Mouse (Mus musculus) heart, embryonic 16.5 days (tissue): ENCODE measurements around the gene Plxnd1. TPM values are rescaled to one million over a fixed set of nuclear protein-coding genes. Genes with fewer than 3 reads are reported as not detected.

Experiments
- ATAC-seq: fragments of 200-750 bp; cut with Nextera tagmentation; replicated peaks from 2 replicates; pipeline ENCODE4 v1.8.0; 2017; ENCODE audit warnings: moderate number of reproducible peaks; ENCODE audit not compliant: insufficient read depth, low FRiP score; ENCODE audit errors: extremely low read depth
- H3K27ac ChIP-seq: fragments of 300-500 bp; sonication (generic); 2 replicates; pipeline ENCODE4 v1.5.1; 2014; ENCODE audit warnings: mild to moderate bottlenecking, low read length, control low read depth, moderate library complexity
- H3K27me3 ChIP-seq: fragments of 300-500 bp; sonication (generic); 2 replicates; pipeline ENCODE4 v1.6.1; 2014; ENCODE audit warnings: low read length, mixed read lengths; ENCODE audit not compliant: control insufficient read depth, insufficient read depth
- H3K36me3 ChIP-seq: fragments of 300-500 bp; sonication (generic); 2 replicates; pipeline ENCODE4 v1.6.1; 2014; ENCODE audit not compliant: control insufficient read depth, insufficient read depth
- H3K4me1 ChIP-seq: fragments of 300-500 bp; sonication (generic); 2 replicates; pipeline ENCODE4 v1.6.1; 2014; ENCODE audit warnings: low read length, mixed read lengths; ENCODE audit not compliant: control insufficient read depth, insufficient read depth
- H3K4me2 ChIP-seq: fragments of 300-500 bp; sonication (generic); 2 replicates; pipeline ENCODE4 v1.6.1; 2014; ENCODE audit warnings: low read depth, mild to moderate bottlenecking, control low read depth, low read length
- H3K4me3 ChIP-seq: fragments of 300-500 bp; sonication (generic); 2 replicates; pipeline ENCODE4 v1.5.1; 2014; ENCODE audit warnings: mild to moderate bottlenecking, control low read depth, low read length
- H3K9ac ChIP-seq: fragments of 300-500 bp; sonication (generic); 2 replicates; pipeline ENCODE4 v1.6.1; 2014; ENCODE audit warnings: low read length, control low read depth
- H3K9me3 ChIP-seq: fragments of 300-500 bp; sonication (generic); replicated peaks from 2 replicates; pipeline ENCODE4 v1.6.1; 2016; ENCODE audit warnings: low read length; ENCODE audit not compliant: control insufficient read depth
- WGBS: fragments of 180-500 bp; shearing (Covaris S2); extraction: QIAGEN DNeasy Blood & Tissue Kit; methylation state at CpG from one replicate; pipeline ENCODE4 v1.1.7; 2014; 5-methylcytosine and 5-hydroxymethylcytosine counted together
- polyA plus RNA-seq: library from polyadenylated mRNA; unstranded; fragments of >200 nt; fragmentation: Nextera tagmentation; extraction: Ambion mirVana; gene quantifications from 2 replicates; pipeline ENCODE4 v1.2.1, GENCODE M21; 2015

The Plxnd1 gene
- polyA plus RNA-seq, 1 experiment from 2014 or later: 46.0 TPM

DNA sequence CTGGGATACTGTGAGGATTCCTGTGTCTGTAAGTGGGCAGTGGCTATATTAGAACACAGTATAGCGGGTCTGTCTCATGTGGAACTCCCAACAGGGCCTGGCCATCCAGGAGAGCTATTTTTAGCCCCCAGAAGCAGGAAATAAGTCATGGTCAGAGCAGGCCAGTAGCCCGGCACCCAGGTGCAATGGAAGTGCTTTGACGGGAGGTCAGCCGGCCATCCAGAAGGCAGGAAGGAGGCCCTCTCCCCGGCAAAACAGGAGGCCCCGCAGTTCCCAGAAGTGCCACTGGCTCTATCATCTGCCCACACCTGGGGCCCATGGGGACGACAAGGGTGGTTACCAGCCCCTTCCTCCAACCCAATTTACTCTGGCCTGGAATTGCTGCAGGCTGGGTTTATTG lies 9.3 kb upstream of the Plxnd1 start:
- peak overlapping the region; percentile 42 for H3K4me2 ChIP-seq
- no peak overlapping the region for H3K4me3 ChIP-seq
- peak overlapping the region; percentile 89 for H3K27ac ChIP-seq
- H3K9ac ChIP-seq: peak overlapping the region; percentile 56
- no peaks in the 10 kb centered on the region for H3K9me3 ChIP-seq
- ATAC-seq: no peak; the same call in 1 of the 2 replicates
- no peaks in the 10 kb centered on the region for H3K36me3 ChIP-seq
- WGBS: 20% methylated on average over 7 of the region's 7 CpGs
- peaks cover 2% of the 10 kb centered on the region; the same call in 1 of the 2 replicates for H3K27me3 ChIP-seq
- peaks cover 20% of the 10 kb centered on the region for H3K4me1 ChIP-seq

DNA sequence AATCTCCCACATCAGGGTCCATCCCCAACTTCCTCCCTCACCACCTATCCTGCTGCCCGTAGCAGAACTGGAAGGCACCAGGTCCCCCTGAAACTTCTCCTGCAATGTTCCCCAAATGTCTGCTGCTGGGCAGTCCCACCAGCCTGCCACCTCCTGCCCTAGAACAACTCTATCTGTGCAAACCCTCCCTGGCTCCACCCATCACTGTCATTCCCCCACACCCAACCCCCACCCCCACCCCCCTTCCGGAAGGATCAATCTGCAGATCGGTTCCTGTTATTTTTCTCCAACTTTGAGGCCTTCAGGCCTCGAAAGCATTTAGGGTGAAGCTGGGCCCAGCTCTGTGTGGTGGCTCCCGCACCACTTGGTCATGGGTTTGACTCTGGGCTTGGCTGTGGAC lies 8.7 kb upstream of the Plxnd1 start:
- Histone ChIP-seq H3K36me3 (no peaks in the 10 kb centered on the region), H3K9ac (peak overlapping the region; percentile 56), H3K9me3 (no peaks in the 10 kb centered on the region), H3K27me3 (peaks cover 2% of the 10 kb centered on the region; the same call in 1 of the 2 replicates), H3K27ac (peak overlapping the region; percentile 89), H3K4me2 (peak overlapping the region; percentile 42), H3K4me1 (peaks cover 22% of the 10 kb centered on the region), H3K4me3 (no peak overlapping the region)
- WGBS: 50% methylated on average over 5 of the region's 5 CpGs
- no peak for ATAC-seq

DNA sequence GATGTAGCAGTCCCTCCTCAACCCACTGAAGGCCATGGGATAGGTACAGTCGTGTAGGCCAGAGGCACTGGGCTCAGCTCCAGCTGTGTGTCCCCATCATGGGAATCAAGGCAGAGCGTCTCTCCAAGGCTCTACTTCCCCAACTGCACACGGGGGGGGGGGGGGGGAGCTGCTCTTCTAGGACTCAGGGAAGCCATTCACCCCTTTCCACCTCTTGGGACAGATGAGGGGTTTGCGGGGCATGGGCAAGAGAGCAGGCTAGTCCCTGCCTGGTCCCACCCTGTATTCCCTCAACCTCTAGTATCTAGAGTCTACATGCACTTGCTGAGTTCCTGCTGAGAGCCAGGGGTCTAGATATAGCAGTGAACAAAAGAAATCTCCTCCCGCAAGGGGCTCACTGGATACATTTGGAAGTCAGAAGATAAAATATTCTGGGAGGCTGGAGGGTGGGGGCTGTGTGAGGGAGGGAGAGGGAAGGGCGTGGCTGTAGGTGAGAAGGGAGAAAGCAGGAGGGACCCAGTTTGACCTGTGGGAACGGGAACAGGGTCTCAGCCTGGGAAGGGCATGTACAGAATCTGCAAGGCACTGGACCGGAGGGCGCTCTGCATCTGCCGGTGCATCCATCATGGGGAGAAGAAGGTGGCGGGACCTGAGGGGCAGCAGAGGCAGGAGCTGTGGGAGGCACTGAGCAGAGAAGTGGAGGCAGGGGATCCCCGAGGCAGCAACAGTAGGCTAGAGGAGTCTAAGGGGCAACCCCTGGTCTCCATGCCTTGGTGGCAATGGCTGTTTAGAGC lies 7.7 kb upstream of the Plxnd1 start:
- Histone ChIP-seq H3K27me3 (no peaks in the 10 kb centered on the region), H3K4me1 (peaks cover 20% of the 10 kb centered on the region), H3K36me3 (no peaks in the 10 kb centered on the region), H3K4me3 (no peak overlapping the region), H3K27ac (0 out of 2 replicates have a peak overlapping the region, but pooled peaks have one; percentile 49), H3K9me3 (no peaks in the 10 kb centered on the region), H3K4me2 (no peak overlapping the region), H3K9ac (no peak overlapping the region)
- no peak for ATAC-seq
- 67% methylated on average over 12 of the region's 12 CpGs for WGBS

DNA sequence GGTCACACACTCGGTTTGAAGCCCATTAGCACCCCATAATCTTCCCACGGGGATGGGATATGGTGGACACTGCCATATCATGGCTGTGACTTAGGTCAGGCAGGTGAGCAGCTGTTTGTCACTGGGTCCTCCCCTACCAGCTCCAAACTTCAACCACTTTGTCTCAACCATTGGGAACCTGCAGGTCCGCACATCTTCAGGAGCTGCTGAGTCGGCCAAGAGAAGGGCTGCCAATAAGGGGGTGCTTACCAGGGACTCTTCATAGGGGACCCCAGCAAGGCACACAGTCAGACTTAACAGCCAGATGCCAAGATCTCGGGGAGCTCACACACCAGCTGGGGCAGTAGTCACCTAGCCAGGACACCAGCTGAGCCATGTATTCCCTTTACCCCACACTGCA lies 6.0 kb upstream of the Plxnd1 start:
- ATAC-seq: no peak
- peaks cover 23% of the 10 kb centered on the region for H3K4me1 ChIP-seq
- no peaks in the 10 kb centered on the region for H3K36me3 ChIP-seq
- no peak overlapping the region for H3K9ac ChIP-seq
- no peak overlapping the region for H3K4me2 ChIP-seq
- no peaks in the 10 kb centered on the region for H3K9me3 ChIP-seq
- H3K27me3 ChIP-seq: no peaks in the 10 kb centered on the region
- WGBS: 84% methylated on average over 5 of the region's 5 CpGs
- H3K27ac ChIP-seq: no peak overlapping the region
- H3K4me3 ChIP-seq: no peak overlapping the region

DNA sequence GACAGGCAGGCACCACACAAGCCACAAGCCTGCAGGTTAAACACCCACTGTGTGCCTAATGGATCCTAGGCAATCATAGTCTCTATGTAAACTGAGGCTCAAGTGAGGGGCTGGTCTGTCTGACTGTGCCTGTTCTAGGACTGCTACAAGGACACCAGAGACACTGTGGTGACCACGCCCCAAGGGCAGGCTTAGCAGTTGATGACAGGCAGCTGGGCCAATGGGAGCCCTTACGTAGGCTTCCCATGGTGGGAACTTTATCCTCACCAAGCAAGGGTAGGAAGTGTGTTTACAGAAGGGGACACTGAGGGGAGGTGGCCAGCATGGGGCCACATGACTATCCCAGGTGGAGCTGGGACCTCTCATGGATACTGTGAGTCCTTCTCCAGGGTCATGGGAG lies 4.4 kb upstream of the Plxnd1 start:
- H3K27ac ChIP-seq: peak overlapping the region; percentile 90
- no peak for ATAC-seq
- H3K36me3 ChIP-seq: no peaks in the 10 kb centered on the region
- H3K9me3 ChIP-seq: peaks cover 9% of the 10 kb centered on the region
- WGBS: 93% methylated on average over 2 of the region's 2 CpGs
- peak overlapping the region; percentile 13; the same call in 1 of the 2 replicates for H3K4me2 ChIP-seq
- no peak overlapping the region for H3K4me3 ChIP-seq
- no peaks in the 10 kb centered on the region for H3K27me3 ChIP-seq
- peaks cover 16% of the 10 kb centered on the region for H3K4me1 ChIP-seq
- H3K9ac ChIP-seq: no peak overlapping the region; the same call in 1 of the 2 replicates

DNA sequence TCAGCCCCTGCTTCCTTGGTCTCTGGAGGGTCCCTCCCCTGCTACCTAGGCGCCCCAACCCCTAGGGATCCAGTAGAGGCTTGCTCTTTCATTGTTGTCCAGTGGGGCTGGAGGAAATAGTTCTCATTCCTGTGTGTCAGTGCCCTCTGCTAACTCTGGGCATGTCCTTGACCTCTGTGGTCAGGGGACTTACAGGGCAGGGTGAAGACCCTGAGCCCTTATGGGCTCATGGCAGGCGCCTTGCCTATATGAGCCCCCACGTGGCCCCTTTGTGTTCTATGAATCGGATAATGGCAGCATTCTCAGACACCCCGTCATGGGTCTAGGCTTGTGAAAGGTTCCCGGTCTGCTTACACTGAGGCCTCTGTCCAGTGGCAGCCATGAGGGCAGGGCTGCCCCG lies 4.0 kb upstream of the Plxnd1 start:
- peak overlapping the region; percentile 13; the same call in 1 of the 2 replicates for H3K4me2 ChIP-seq
- no peak overlapping the region for H3K4me3 ChIP-seq
- no peaks in the 10 kb centered on the region for H3K36me3 ChIP-seq
- H3K27me3 ChIP-seq: no peaks in the 10 kb centered on the region; the same call in 1 of the 2 replicates
- no peak for ATAC-seq
- H3K4me1 ChIP-seq: peaks cover 12% of the 10 kb centered on the region
- peak overlapping the region; percentile 90 for H3K27ac ChIP-seq
- 81% methylated on average over 7 of the region's 7 CpGs for WGBS
- no peak overlapping the region; the same call in 1 of the 2 replicates for H3K9ac ChIP-seq
- H3K9me3 ChIP-seq: peaks cover 9% of the 10 kb centered on the region

DNA sequence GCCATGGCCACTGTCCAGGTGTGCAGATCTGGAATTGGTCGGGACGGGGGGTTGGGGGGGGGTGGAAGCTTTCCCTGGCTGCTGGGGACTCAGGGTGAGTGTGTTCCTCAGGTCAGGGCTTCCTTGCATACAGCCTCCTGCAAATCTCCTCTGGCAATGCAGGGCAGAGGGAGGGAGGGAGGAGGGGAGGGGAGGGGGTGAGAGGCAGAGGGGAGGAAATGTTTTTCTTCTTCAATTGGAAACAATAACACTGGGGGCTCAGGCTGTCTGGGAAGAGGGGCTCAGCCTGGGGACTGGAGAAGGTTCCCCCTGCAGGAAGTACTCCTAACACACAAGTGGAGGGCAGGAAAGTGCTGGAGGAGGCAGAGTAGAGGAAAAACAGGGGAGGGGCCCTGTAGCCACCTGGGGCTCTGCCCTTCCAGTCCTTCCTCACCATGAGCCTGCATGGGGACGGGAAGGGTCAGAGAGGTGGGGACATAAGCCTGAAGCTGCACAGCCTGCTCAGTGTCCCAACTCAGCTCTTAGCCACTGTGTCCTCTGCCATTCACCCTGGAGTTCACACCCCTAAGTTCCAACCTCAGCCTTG lies 3.0 kb upstream of the Plxnd1 start:
- H3K9ac ChIP-seq: peak overlapping the region; percentile 19; the same call in 1 of the 2 replicates
- 0 out of 2 replicates have a peak overlapping the region, but pooled peaks have one; percentile 8 for H3K4me2 ChIP-seq
- H3K36me3 ChIP-seq: no peaks in the 10 kb centered on the region
- peaks cover 9% of the 10 kb centered on the region for H3K9me3 ChIP-seq
- H3K27me3 ChIP-seq: peaks cover 8% of the 10 kb centered on the region
- peak overlapping the region; percentile 90 for H3K27ac ChIP-seq
- peak; percentile 25 for ATAC-seq
- WGBS: 37% methylated on average over 3 of the region's 3 CpGs
- no peak overlapping the region for H3K4me3 ChIP-seq
- H3K4me1 ChIP-seq: peaks cover 11% of the 10 kb centered on the region

DNA sequence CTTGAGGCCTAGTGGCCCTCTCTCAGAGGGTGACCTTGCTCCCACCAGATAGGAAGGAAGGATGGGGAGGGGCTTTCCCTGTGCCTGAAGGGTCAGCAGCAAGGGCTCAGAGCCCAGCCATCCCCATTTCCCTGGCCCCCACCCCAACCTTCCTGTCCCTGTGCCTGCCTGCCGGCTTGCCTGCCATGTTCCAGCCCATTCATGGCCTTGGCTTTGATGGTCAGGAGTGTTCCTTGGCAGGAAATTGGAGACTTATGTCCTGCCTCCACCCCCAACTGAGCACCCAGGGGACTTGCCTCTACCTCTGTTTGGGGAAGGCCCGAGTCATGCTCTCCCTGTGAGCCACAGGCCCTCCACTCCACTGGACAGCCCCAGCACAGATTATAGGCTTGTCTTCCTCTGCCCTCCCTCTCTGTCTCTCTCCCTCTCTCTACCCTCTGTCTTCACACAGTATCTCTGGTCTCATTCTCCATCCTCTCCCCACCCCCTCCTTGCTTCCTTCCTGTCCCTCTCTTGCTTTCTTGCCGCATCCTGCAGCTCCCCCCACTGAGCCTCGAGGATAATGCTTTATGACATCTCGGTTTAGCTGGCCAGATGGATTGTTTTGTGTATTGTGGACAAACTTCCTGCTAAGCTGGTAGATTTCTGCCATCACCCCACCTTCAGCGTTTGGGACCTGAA lies 1.5 kb upstream of the Plxnd1 start:
- H3K9me3 ChIP-seq: peaks cover 9% of the 10 kb centered on the region
- H3K27ac ChIP-seq: peak overlapping the region; percentile 90
- ATAC-seq: peak; percentile 32
- peaks cover 8% of the 10 kb centered on the region for H3K27me3 ChIP-seq
- H3K4me2 ChIP-seq: peak overlapping the region; percentile 68
- H3K4me1 ChIP-seq: peaks cover 13% of the 10 kb centered on the region
- no peaks in the 10 kb centered on the region for H3K36me3 ChIP-seq
- H3K9ac ChIP-seq: peak overlapping the region; percentile 46; the same call in 1 of the 2 replicates
- no peak overlapping the region for H3K4me3 ChIP-seq
- WGBS: 37% methylated on average over 6 of the region's 6 CpGs
